Mouse (Mus musculus): ENCODE measurements around the gene Bola2.

Gene Bola2

GRCm38 (mm10) chr7:126704121-126704980 is 9.2 kb downstream of the Bola2 start:
- in situ Hi-C loops (cut with MboI; ENCODE audit: low sequenced_read_pairs), result loop anchor here (5.0 kb wide), 1 partner anchor 83 kb away; no protein-coding TSS in a partner anchor

GRCm38 (mm10) chr7:126707442-126708174 is 12.4 kb downstream of the Bola2 start, which contains the start of gene Coro1a:
TSS of gene Coro1a (minus strand) at chr7:126707787.
- in situ Hi-C loops (cut with MboI; ENCODE audit: low sequenced_read_pairs), result no loop called here

GRCm38 (mm10) chr7:126708175-126708952 is 13.2 kb downstream of the Bola2 start:
- in situ Hi-C loops (cut with MboI; ENCODE audit: low sequenced_read_pairs), result no loop called here

GRCm38 (mm10) chr7:126710266-126710665 is 15.1 kb downstream of the Bola2 start:
- in situ Hi-C loops (cut with MboI; ENCODE audit: low sequenced_read_pairs), result no loop called here

- in situ Hi-C loops (cut with MboI; ENCODE audit: low sequenced_read_pairs), result no loop called here
Measured at GRCm38 (mm10) chr7:126711910-126712309, 16.7 kb downstream of the Bola2 start.

GRCm38 (mm10) chr7:126715679-126716078 is 20.5 kb downstream of the Bola2 start:
- in situ Hi-C loops (cut with MboI; ENCODE audit: low sequenced_read_pairs), result loop anchor here (5.0 kb wide), 1 partner anchor 1057 kb away; no protein-coding TSS in a partner anchor

GRCm38 (mm10) chr7:126717566-126717965 is 22.4 kb downstream of the Bola2 start:
- in situ Hi-C loops (cut with MboI; ENCODE audit: low sequenced_read_pairs), result loop anchor here (5.0 kb wide), 1 partner anchor 1055 kb away; no protein-coding TSS in a partner anchor

GRCm38 (mm10) chr7:126718787-126719337 is 23.7 kb downstream of the Bola2 start:
- in situ Hi-C loops (cut with MboI; ENCODE audit: low sequenced_read_pairs), result loop anchor here (5.0 kb wide), 1 partner anchor 1053 kb away; no protein-coding TSS in a partner anchor

- in situ Hi-C loops (cut with MboI; ENCODE audit: low sequenced_read_pairs), result no loop called here
Measured at GRCm38 (mm10) chr7:126721635-126722034, 26.4 kb downstream of the Bola2 start.

GRCm38 (mm10) chr7:126725077-126725476 is 29.9 kb downstream of the Bola2 start:
- in situ Hi-C loops (cut with MboI; ENCODE audit: low sequenced_read_pairs), result loop anchor here (25.0 kb wide), 1 partner anchor 937 kb away; no protein-coding TSS in a partner anchor

- in situ Hi-C loops (cut with MboI; ENCODE audit: low sequenced_read_pairs), result loop anchor here (25.0 kb wide), 1 partner anchor 937 kb away; no protein-coding TSS in a partner anchor
Measured at GRCm38 (mm10) chr7:126725667-126726066, 30.5 kb downstream of the Bola2 start.

GRCm38 (mm10) chr7:126730256-126730789 is 35.1 kb downstream of the Bola2 start:
- in situ Hi-C loops (cut with MboI; ENCODE audit: low sequenced_read_pairs), result loop anchor here (25.0 kb wide), 1 partner anchor 932 kb away; no protein-coding TSS in a partner anchor

GRCm38 (mm10) chr7:126736122-126736521 is 40.9 kb downstream of the Bola2 start:
- in situ Hi-C loops (cut with MboI; ENCODE audit: low sequenced_read_pairs), result loop anchor here (25.0 kb wide), 1 partner anchor 926 kb away; no protein-coding TSS in a partner anchor

- in situ Hi-C loops (cut with MboI; ENCODE audit: low sequenced_read_pairs), result loop anchor here (25.0 kb wide), 1 partner anchor 923 kb away; no protein-coding TSS in a partner anchor
Measured at GRCm38 (mm10) chr7:126739551-126739950, 44.4 kb downstream of the Bola2 start.

GRCm38 (mm10) chr7:126740132-126740735 is 45.0 kb downstream of the Bola2 start:
- in situ Hi-C loops (cut with MboI; ENCODE audit: low sequenced_read_pairs), result loop anchor here (25.0 kb wide), 1 partner anchor 922 kb away; no protein-coding TSS in a partner anchor

- in situ Hi-C loops (cut with MboI; ENCODE audit: low sequenced_read_pairs), result loop anchor here (25.0 kb wide), 1 partner anchor 921 kb away; no protein-coding TSS in a partner anchor
Measured at GRCm38 (mm10) chr7:126740977-126741376, 45.8 kb downstream of the Bola2 start.

GRCm38 (mm10) chr7:126741452-126741851 is 46.3 kb downstream of the Bola2 start:
- in situ Hi-C loops (cut with MboI; ENCODE audit: low sequenced_read_pairs), result loop anchor here (25.0 kb wide), 1 partner anchor 921 kb away; no protein-coding TSS in a partner anchor

GRCm38 (mm10) chr7:126741964-126742482 is 46.8 kb downstream of the Bola2 start:
- in situ Hi-C loops (cut with MboI; ENCODE audit: low sequenced_read_pairs), result loop anchor here (25.0 kb wide), 1 partner anchor 920 kb away; no protein-coding TSS in a partner anchor

- in situ Hi-C loops (cut with MboI; ENCODE audit: low sequenced_read_pairs), result loop anchor here (25.0 kb wide), 1 partner anchor 916 kb away; no protein-coding TSS in a partner anchor
Measured at GRCm38 (mm10) chr7:126746066-126746465, 50.9 kb downstream of the Bola2 start.

Measured in CH12F3 (cell line).